Mouse (Mus musculus) cerebellum, adult 11-12 months (tissue): ENCODE results near the gene Ucp2.
A peak's percentile ranks its signal among the peaks of the same experiment; 100 is the strongest.

ENCODE experiments used
- DNase-seq: peaks from one replicate; pipeline ENCODE4 v3.0.0; 2022

Gene Ucp2

GRCm38 (mm10) chr7:100504740-100505487 lies 11.8 kb downstream of the Ucp2 start:
- no peak for DNase-seq

DNA sequence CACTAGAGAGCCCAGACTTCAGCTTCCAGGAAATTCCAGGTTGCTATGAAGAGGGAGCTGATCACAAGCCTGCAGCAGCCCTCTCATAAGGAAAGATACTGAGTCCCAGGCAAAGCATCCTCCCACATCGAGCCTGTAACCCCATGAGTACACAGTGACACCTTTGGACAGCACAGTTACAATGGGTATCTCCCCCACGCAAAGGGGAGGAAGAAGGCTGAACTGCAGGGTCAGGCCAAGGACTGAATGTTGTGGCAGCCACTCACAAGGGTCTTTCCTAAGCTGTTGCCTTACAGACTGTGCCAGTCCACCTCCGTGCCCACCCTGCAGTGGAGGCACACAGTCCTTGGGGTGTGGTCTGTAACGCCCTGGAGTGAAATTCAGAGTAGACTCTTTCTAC lies 13.4 kb downstream of the Ucp2 start:
- no peak for DNase-seq

- DNase-seq, result no peak
Observed at GRCm38 (mm10) chr7:100508670-100509069, 15.5 kb downstream of the Ucp2 start.

DNA sequence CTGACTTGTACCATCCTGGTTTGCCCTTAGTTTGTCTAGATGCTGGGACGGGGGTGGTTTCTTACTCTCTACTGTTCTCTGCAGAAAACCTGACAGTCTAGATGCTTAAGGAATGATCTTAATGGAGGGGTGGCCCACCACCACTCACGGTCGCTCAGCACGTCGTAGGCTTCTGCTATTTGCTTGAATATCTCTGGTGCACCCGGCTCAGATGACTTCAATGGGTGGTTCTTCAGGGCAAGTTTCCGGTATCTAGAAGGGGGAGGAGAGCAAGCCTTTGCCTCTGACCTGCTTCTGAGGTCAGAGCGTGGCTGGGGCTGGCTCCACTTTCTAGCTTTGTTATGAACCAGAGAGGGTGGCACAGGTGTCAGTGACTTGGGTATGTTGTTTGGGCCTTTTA lies 18.5 kb downstream of the Ucp2 start:
- DNase-seq, result no peak

- no peak for DNase-seq
Observed at GRCm38 (mm10) chr7:100514573-100514972, 21.4 kb downstream of the Ucp2 start, which contains the start of gene Dnajb13. Gene Dnajb13 (minus strand): TSS chr7:100514960.

DNA sequence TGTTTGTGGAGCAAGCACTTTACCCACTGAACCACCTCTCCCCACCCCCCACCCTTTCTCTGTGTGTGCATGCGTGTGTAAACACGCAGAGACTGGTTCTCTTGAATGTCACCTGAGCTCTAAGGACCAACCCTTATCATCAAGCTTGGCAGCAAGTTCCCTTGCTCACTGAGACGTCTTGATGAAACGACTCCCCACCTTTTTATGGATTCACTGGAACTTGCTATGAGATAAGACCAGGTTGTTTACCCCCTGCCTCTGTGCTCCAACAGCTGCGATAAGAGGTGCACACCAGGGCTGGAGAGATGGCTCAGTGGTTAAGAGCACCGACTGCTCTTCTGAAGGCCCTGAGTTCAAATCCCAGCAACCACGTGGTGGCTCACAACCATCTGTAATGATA lies 27.1 kb downstream of the Ucp2 start:
- no peak for DNase-seq

DNA sequence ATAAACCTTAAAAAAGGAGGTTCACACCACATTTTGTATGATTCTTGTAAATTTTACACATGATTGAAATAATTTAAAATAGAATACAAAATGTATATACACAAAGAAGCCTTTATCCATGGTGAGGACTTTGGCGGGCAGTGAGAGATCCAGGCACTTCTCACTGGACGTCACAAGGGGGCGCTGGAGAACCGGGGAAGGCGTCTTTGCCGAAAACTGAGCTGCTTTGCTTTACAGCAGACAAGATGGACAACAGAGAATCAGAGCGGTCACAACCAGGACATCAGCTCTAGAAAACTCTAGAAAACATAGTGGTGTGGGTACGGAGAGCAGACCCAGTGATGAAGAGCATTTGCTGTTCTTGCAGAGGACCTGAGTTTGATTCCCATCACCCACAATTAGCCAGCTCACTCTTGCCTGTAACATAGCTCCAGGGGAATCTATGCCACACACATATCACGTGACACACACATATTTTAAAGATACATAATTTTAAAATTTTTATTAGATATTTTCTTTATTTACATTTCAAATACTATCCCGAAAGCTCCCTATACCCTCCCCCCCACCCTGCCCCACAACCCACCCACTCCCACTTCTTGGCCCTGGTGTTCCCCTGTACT lies 27.6 kb downstream of the Ucp2 start:
- peak; percentile 69 for DNase-seq

DNA sequence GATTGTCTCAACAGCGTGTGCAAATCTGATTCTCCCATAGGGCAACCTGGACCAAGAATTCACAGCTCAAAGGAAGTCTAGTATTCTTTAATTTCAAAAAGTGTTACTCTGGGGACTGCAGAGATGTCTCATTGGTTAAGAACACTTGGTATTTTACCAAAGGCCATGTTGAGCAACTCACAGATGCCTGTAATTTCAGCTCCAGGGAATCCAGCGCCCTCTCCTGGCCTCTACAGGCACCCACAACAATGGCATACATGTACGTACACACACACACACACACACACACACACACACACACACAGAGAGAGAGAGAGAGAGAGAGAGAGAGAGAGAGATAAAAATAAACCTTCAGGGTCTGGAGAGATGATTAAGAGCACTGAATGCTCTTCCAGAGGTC lies 29.1 kb downstream of the Ucp2 start:
- DNase-seq, result no peak

GRCm38 (mm10) chr7:100524669-100525068 lies 31.5 kb downstream of the Ucp2 start:
- no peak for DNase-seq

DNA sequence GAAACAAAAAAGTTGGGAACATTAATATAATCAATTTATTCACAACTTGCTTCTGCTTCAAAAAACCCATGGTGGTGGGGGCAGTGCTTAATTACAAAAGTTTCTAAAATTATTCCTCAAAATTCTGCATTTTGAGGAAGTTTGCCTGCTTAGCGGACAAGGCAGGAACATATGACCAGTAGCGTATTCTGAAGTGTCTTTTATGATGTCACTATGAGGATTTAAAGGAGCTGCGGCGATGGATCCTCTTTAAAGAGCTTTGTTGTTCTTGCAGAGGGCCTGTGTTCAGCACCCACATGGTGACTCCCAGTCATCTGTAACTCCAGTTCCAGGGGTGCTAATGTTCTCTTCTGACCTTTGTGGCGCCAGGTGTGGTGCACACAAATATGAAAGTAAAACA lies 37.6 kb downstream of the Ucp2 start:
- DNase-seq, result no peak

- no peak for DNase-seq
Observed at GRCm38 (mm10) chr7:100533503-100533902, 40.4 kb downstream of the Ucp2 start.

GRCm38 (mm10) chr7:100534216-100534615 lies 41.1 kb downstream of the Ucp2 start:
- no peak for DNase-seq

DNA sequence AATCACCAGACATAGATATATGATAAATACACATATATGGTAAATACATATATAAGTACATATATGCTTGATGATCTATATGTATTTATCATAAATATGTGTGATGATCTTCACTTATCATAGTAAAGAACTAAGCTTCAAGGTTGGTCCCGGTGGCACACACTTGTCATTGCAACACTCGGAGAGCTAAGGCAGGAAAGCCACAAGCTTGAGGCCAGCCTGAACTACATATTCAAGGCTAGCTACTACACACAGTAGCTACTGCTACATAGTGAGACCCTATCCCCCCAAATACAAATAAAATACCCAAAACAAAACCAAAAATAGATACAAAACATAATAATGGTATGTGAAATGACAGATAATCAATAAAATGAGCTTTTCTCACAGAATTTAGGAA lies 42.7 kb downstream of the Ucp2 start:
- no peak for DNase-seq

GRCm38 (mm10) chr7:100536804-100537518 lies 43.8 kb downstream of the Ucp2 start, which contains the start of gene Coa4:
Gene Coa4 (plus strand): TSS chr7:100537071.
- peak; percentile 92 for DNase-seq

DNA sequence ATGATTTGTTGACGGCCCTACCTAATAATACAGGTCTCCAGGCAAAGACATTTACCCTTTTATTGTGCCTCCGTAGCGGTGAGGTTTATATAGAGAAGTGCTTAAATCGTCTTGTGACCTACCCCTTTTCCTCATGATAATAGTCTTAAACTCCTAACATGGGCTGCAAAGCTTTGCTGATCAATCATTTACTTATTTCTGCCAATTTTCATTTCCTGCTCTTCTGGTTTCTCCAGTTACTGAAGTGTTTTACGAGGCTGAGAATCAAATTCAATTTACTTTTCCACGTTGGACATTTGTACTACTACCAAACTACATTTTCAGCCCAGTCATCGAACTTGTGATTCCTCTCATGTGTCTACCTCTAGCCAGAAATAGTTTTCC lies 44.4 kb downstream of the Ucp2 start:
- DNase-seq, result no peak

GRCm38 (mm10) chr7:100539516-100539915 lies 46.4 kb downstream of the Ucp2 start:
- no peak for DNase-seq

DNA sequence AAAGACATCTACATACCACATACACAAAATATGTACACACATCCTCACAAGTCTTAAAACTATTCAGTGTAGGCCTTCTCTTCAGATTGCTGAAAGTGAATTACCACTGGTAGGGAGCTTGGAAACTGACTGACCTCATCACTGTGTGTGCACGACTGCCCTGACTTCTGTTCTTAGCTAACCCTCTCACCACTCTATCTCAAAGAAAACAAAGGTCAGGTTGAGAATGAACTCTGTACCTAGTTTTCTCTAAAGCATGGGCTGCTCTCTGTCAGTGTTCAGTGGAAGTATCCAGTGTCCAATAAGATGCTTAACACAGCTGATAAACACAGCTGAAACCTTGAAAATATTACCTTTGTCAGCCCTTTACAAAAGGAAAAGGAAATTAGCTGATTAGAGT lies 51.3 kb downstream of the Ucp2 start:
- DNase-seq, result no peak

DNA sequence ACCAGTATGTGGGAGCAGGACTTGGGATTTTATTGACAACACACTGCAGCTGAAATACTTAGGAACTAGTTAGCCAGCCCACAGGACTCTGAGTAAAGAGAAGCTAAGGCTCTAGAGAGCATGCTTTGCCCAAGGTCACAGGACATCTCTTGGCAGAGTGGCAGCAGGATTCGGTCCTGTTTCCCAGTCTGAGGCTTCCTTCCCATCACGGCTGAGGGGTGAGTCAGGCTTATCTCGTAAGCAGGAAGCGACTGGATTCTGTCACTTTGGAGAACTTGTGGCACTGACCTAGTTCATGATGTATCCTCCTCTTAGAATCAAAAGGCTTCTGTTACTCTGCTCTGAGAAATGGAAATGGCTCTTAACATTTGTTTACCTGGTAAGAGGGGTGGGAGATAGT lies 54.5 kb downstream of the Ucp2 start:
- DNase-seq, result no peak

DNA sequence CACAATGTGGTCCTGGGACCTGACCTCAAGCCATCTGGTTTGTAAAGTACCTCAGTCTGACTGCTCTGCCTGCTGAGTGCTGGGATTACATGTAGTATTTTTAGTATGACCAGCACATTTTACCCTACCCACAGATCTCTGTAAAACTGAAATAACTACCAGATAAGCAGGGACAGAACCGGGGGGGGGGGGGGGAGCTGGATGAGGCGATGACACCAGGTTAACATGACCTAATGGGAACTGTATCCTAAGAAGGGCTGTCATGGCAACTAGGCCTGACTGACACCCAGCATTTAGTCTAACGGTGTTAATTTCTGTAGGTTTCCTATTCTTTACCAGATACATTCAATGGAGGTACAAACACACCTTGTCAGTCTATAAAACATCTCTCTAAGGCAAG lies 56.7 kb downstream of the Ucp2 start:
- no peak for DNase-seq

- DNase-seq, result peak; percentile 57
Observed at GRCm38 (mm10) chr7:100550338-100551007, 57.3 kb downstream of the Ucp2 start.
